Mouse (Mus musculus) forebrain, embryonic 12.5 days (tissue): ENCODE results near the gene Emc1. TPM values are rescaled to one million over a fixed set of nuclear protein-coding genes. Genes with fewer than 3 reads are reported as not detected.

Source experiments
- ATAC-seq: fragments of 200-750 bp; cut with Nextera tagmentation; 2 replicates; pipeline ENCODE4 v1.8.0; 2017; ENCODE audit warnings: moderate TSS enrichment; ENCODE audit not compliant: low FRiP score
- H3K27ac ChIP-seq: fragments of 300-500 bp; sonication (generic); 2 replicates; pipeline ENCODE4 v1.5.1; 2016; ENCODE audit warnings: mild to moderate bottlenecking
- H3K27me3 ChIP-seq: fragments of 300-500 bp; sonication (generic); 2 replicates; pipeline ENCODE4 v1.6.1; 2016; ENCODE audit warnings: mild to moderate bottlenecking
- H3K36me3 ChIP-seq: fragments of 300-500 bp; sonication (generic); replicated peaks from 2 replicates; pipeline ENCODE4 v1.6.1; 2016; ENCODE audit warnings: mild to moderate bottlenecking
- H3K4me1 ChIP-seq: fragments of 300-500 bp; sonication (generic); 2 replicates; pipeline ENCODE4 v1.6.1; 2016
- H3K4me2 ChIP-seq: fragments of 300-500 bp; sonication (generic); 2 replicates; pipeline ENCODE4 v1.6.1; 2016; ENCODE audit warnings: mild to moderate bottlenecking, moderate library complexity
- H3K4me3 ChIP-seq: fragments of 300-500 bp; sonication (generic); replicated peaks from 2 replicates; pipeline ENCODE4 v1.5.1; 2016; ENCODE audit warnings: mild to moderate bottlenecking
- H3K9ac ChIP-seq: fragments of 300-500 bp; sonication (generic); 2 replicates; pipeline ENCODE4 v1.6.1; 2016; ENCODE audit warnings: mild to moderate bottlenecking
- H3K9me3 ChIP-seq: fragments of 300-500 bp; sonication (generic); 2 replicates; pipeline ENCODE4 v1.6.1; 2016
- WGBS: fragments of 180-500 bp; shearing (Covaris S2); methylation state at CpG from one replicate; pipeline ENCODE4 v1.1.7; 2016; 5-methylcytosine and 5-hydroxymethylcytosine counted together
- polyA plus RNA-seq: library from polyadenylated mRNA; unstranded; fragments of >200 nt; fragmentation: Nextera tagmentation; extraction: Ambion mirVana; gene quantifications from 2 replicates; pipeline ENCODE4 v1.2.1, GENCODE M21; 2016

The Emc1 gene
- polyA plus RNA-seq, result 34.9 and 35.6 TPM in 2 replicates

DNA sequence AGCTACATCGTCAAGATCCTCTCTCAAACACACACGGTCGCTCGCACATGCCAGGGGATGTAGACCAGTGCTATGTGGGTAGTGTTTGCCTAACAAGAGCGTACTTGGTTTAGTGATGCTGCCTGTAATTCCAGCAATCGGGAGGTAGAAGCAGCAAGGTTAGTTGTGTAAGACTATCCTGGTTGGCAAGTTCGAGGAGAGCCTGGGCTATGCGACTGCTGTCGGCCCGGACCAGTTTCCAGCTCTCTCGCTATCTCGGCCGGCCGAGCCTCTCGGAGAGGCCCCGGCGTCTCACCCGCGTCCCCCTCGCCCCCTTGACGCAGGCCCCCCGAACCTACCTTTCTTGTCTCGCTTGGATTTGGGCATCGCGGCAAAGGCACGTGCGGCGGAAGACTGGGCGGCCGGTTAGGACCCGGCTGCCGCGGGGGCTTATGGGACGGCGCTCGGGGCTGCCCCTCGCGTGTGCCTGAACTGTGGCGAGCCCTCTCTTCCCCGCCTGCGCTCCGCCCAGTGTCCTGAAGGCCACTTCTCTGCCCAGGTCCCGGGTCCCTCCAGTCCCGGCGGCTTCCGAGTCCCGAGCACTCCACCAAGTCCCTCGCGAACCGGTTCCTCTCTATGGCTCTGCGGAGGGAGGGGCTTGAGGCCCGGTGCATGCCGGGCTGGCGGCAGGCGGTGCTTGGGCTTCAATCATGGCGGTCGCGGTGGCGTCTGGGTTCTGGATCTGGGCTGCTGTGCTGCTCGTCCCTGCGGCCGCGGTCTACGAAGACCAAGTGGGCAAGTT is at the start of gene Emc1, which contains the start of the genes Mrto4 and Ubr4:
Emc1 (plus strand) TSS at position 657 of the 781 bp plus-strand sequence.
Mrto4 (minus strand) TSS at position 646 of the 781 bp plus-strand sequence.
Ubr4 (plus strand) TSS at position 679 of the 781 bp plus-strand sequence.
- H3K4me1 ChIP-seq, result peaks cover 25% of the 10 kb centered on the region
- H3K36me3 ChIP-seq, result peaks cover 47% of the 10 kb centered on the region
- under 1% methylated on average over 64 of the region's 64 CpGs for WGBS
- peak within 1 kb of the TSS; percentile 79 for H3K9ac ChIP-seq
- H3K27me3 ChIP-seq, result no peaks in the 10 kb centered on the region
- no peaks in the 10 kb centered on the region for H3K9me3 ChIP-seq
- H3K4me3 ChIP-seq, result peak within 1 kb of the TSS; percentile 86
- peak within 1 kb of the TSS; percentile 94 for H3K4me2 ChIP-seq
- ATAC-seq, result peak; percentile 96
- H3K27ac ChIP-seq, result peak within 1 kb of the TSS; percentile 97

DNA sequence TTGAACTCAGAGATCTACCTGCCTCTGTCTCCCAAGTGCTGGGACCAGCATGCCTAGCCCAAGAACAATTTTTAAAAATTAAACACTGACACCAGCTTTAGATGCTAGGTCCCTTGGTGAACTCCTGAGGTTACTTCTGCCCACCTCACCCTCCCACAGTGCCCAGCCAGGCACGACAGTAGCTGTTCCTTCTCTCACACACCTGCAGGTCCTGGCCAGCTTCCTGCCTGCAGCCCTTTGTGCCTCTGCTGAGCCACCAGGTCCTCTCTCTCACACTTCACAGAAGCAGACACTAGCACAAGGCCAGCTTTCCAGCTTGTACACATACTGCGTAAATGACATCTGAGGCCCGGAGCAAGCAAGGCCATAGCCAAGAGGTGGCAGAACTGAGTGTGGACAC is 46.9 kb upstream of the Emc1 start:
- peaks cover 18% of the 10 kb centered on the region for H3K36me3 ChIP-seq
- no peaks in the 10 kb centered on the region for H3K9me3 ChIP-seq
- ATAC-seq, result no peak
- 94% methylated on average over 3 of the region's 3 CpGs for WGBS
- no peak overlapping the region for H3K27ac ChIP-seq
- peaks cover 12% of the 10 kb centered on the region for H3K4me1 ChIP-seq
- no peak overlapping the region for H3K4me2 ChIP-seq
- no peak overlapping the region for H3K4me3 ChIP-seq
- 0 out of 2 replicates have a peak, but pooled peaks cover 5% of the 10 kb centered on the region for H3K27me3 ChIP-seq
- H3K9ac ChIP-seq, result no peak overlapping the region

DNA sequence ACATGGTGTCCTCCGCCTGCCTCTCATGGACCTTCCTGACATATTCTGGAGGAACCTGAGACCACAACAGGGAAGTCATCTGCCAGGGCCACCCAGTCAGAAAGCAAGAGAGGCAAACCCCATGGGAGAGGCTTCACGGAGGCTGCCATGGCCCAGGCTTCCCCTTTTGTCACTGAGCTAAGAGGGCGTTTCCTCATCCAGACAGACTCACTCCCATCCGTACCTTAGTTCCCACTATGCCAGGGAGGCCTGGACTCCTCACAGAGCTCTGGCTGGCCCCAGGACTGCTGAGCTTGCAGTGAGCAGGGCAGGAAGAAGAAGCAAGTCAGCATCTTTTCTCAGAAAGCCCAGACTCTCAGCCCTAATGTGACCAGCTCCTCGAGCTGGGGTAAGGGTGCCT is 44.5 kb upstream of the Emc1 start:
- Histone ChIP-seq H3K9ac (no peak overlapping the region), H3K9me3 (no peaks in the 10 kb centered on the region), H3K27ac (no peak overlapping the region), H3K4me1 (peaks cover 26% of the 10 kb centered on the region), H3K4me2 (no peak overlapping the region), H3K27me3 (peaks cover 5% of the 10 kb centered on the region; the same call in 1 of the 2 replicates), H3K36me3 (peaks cover 3% of the 10 kb centered on the region), H3K4me3 (no peak overlapping the region)
- 90% methylated on average over 5 of the region's 5 CpGs for WGBS
- ATAC-seq, result no peak

DNA sequence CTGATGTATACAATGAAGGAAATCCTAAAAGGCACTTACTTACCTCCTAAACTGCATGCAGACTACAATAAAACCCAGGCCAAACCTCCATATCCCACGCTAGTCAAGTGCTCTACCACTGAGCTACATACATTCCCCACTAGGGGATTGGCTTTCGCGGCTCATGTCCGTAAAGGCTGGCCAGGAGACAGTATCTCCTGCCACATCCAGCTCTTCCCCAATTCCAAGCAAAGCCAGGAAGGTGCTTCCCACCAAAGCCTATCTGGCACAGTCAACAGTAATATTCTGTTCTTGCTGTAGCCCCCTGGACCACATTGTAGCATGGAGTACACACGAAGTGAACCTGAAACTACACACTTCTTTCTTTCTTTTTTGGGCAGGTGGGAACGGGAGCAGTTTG is 42.7 kb upstream of the Emc1 start:
- Histone ChIP-seq H3K9me3 (no peaks in the 10 kb centered on the region), H3K27me3 (peaks cover 5% of the 10 kb centered on the region; the same call in 1 of the 2 replicates), H3K27ac (no peak overlapping the region; the same call in 1 of the 2 replicates), H3K9ac (peak overlapping the region; percentile 91), H3K36me3 (peaks cover 11% of the 10 kb centered on the region), H3K4me2 (peak overlapping the region; percentile 97), H3K4me3 (peak overlapping the region; percentile 86), H3K4me1 (peaks cover 26% of the 10 kb centered on the region)
- WGBS, result 17% methylated on average over 6 of the region's 6 CpGs
- ATAC-seq, result no peak

DNA sequence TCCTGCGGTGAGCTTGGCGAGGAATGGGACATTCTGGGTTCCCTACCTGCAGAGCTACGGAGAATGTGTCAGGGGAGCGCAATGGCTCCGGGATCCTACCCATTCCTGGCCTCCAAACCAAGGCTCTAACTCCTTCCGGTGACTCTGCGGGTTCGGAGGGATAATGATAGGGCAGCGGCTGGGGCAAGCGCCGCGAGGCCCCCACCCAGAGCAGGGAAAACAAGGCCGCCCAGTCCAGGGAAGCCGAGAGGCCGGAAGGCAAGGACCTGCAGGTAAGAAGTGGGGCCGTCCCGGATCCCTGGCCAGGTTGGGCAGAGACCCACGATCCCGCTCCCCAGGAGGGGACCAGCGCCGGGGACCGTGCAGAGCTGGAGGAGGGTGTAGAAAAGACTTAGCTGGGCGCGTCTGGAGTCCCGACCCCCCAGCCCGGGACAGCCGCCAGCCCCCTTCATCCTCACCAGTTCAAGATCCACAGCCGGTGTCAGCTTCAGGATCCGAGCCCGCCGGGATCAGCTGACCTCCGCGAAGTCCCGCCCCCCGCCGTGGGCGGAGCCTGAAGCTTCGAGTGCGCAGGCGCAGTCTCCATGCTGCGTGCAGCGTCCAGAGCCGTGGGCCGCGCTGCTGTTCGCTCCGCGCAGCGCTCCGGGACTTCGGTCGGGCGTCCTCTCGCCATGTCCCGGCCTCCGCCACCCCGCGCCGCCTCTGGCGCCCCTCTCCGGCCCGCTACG is 42.1 kb upstream of the Emc1 start, which contains the start of the genes Pqlc2 and Akr7a5:
Pqlc2 (minus strand) TSS at position 538 of the 728 bp plus-strand sequence.
Akr7a5 (plus strand) TSS at position 574 of the 728 bp plus-strand sequence.
- H3K27me3 ChIP-seq, result peaks cover 5% of the 10 kb centered on the region; the same call in 1 of the 2 replicates
- H3K9ac ChIP-seq, result peak within 1 kb of the TSS; percentile 91
- peak within 1 kb of the TSS; percentile 97 for H3K4me2 ChIP-seq
- peak within 1 kb of the TSS; percentile 69; the same call in 1 of the 2 replicates for H3K27ac ChIP-seq
- peaks cover 26% of the 10 kb centered on the region for H3K4me1 ChIP-seq
- H3K9me3 ChIP-seq, result no peaks in the 10 kb centered on the region
- H3K4me3 ChIP-seq, result peak within 1 kb of the TSS; percentile 86
- peaks cover 18% of the 10 kb centered on the region for H3K36me3 ChIP-seq
- WGBS, result under 1% methylated on average over 63 of the region's 63 CpGs
- ATAC-seq, result peak; percentile 92

DNA sequence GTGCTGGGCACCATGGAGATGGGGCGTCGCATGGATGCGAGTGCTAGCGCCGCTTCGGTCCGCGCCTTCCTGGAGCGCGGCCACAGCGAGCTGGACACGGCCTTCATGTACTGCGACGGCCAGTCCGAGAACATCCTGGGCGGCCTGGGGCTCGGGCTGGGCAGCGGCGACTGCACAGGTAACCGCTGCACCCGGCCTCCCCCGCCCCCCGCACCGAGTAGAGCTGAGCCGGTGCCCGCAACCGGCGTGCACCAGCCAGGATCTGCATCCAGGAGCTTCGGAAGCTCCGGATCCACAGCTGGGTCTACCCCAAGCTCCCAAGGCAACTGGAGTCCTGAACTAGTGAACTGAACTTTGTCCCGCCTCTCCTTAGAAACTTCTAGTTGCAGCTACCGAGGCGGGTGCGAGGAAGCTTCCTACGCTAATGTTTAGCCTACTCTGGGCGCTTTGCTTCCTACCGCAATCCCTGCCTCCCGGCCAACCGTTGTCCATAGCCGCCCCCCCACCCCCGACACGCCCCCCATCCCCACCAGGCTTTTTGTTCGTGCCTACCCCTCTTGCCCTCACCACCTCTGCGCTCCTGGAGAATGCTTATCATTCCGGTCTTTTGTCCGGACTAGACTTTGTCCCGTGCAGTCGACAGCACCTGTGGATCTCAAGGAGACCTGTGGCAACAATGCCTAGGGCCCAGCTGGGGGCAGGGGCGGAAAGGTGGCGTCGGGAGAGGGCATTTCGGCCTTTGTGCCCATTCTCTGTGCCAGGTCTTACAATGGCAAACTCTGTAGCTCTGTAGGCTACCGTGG is 41.3 kb upstream of the Emc1 start:
- Histone ChIP-seq H3K27me3 (peaks cover 5% of the 10 kb centered on the region; the same call in 1 of the 2 replicates), H3K36me3 (peaks cover 22% of the 10 kb centered on the region), H3K27ac (peak overlapping the region; percentile 69; the same call in 1 of the 2 replicates), H3K9ac (peak overlapping the region; percentile 91), H3K9me3 (no peaks in the 10 kb centered on the region), H3K4me1 (peaks cover 26% of the 10 kb centered on the region), H3K4me3 (peak overlapping the region; percentile 86), H3K4me2 (peak overlapping the region; percentile 97)
- ATAC-seq, result peak; percentile 79
- WGBS, result under 1% methylated on average over 53 of the region's 53 CpGs

DNA sequence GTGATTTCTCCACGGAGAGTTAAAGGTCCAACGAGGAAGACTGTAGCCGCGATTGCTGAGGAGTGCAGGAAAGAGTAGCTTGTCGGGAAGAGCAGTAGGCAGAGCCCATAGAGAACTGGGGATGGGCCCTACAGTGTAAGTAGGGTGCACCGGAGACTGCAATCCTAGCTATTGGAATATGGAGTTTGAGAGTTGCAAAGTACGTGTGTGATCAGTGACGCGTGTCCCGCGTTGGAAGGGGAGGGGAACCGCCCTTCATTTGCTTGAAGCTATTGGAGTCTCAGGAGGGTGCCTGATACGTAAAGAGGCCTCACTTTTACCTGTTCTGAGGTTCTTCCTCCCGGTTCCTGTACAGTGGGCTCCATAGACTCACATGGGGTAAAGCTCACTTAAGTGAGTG is 40.7 kb upstream of the Emc1 start:
- 24% methylated on average over 14 of the region's 14 CpGs for WGBS
- H3K36me3 ChIP-seq, result peaks cover 22% of the 10 kb centered on the region
- peak overlapping the region; percentile 97 for H3K4me2 ChIP-seq
- no peak for ATAC-seq
- peak overlapping the region; percentile 91 for H3K9ac ChIP-seq
- peak overlapping the region; percentile 86 for H3K4me3 ChIP-seq
- H3K27me3 ChIP-seq, result peaks cover 5% of the 10 kb centered on the region; the same call in 1 of the 2 replicates
- no peaks in the 10 kb centered on the region for H3K9me3 ChIP-seq
- no peak overlapping the region for H3K27ac ChIP-seq
- H3K4me1 ChIP-seq, result peaks cover 26% of the 10 kb centered on the region

DNA sequence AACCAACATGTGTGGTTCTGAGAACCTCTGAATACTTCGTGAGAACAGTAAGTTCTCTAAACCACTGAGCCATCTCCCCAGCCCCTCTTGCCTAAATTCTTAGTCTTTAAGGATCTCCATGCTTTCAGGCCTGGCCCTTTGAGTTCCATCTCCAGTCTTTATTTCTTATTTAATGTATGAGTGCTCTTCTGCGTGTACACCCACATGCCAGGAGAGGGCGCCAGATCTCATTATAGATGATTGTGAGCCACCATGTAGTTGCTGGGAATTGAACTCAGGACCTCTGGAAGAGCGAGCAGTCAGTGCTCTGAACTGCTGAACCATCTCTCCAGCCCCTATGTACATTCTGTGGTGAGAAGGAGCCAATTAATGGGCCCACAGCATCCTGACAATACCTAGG is 39.8 kb upstream of the Emc1 start:
- Histone ChIP-seq H3K27ac (no peak overlapping the region), H3K4me1 (peaks cover 26% of the 10 kb centered on the region), H3K4me3 (no peak overlapping the region), H3K4me2 (no peak overlapping the region), H3K36me3 (peaks cover 31% of the 10 kb centered on the region), H3K9me3 (no peaks in the 10 kb centered on the region), H3K27me3 (peaks cover 5% of the 10 kb centered on the region; the same call in 1 of the 2 replicates), H3K9ac (no peak overlapping the region)
- WGBS, result 61% methylated on average over 4 of the region's 4 CpGs
- ATAC-seq, result no peak

DNA sequence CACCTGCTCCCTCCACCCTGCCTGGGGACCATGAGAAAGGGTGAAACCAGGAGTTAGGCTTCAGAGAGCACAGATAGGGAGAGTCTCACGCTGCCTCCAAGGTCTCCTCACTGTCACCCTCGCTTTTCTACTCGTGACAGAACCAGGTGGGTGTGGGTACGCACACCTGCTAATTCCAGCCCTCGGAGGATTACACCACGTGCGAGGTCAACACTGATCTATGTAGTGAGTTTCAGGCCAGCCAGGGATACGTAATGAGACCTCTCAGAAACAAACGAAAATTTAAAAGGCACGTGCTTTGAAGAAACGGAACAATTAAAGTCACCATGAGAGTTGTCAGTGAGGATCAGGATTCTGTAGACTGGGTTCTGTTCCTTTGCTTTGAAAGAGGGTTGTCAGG is 33.9 kb upstream of the Emc1 start:
- Histone ChIP-seq H3K4me1 (no peaks in the 10 kb centered on the region), H3K27me3 (no peaks in the 10 kb centered on the region), H3K9ac (no peak overlapping the region), H3K4me3 (no peak overlapping the region), H3K27ac (no peak overlapping the region), H3K36me3 (peaks cover 50% of the 10 kb centered on the region), H3K4me2 (no peak overlapping the region), H3K9me3 (no peaks in the 10 kb centered on the region)
- no peak for ATAC-seq
- 92% methylated on average over 11 of the region's 11 CpGs for WGBS

DNA sequence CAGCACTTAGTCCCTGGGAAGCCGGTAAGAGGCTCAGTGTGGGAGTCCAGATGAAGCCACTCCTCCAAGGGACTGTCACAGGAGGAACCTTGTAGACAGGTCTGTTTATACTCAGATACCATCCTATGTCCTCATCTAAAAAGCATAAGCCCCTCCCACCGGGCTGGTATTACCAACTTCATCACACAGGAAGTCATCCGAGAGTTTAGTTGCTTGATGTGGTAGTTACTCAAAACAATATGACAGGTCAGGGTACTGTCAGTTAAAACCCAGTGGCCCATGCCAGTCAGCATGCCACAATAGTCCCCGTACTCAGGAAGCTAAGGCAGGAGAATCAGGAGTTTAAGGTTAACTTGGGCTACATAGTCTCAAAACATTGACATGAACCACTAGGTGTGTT is 32.6 kb upstream of the Emc1 start:
- Histone ChIP-seq H3K9me3 (no peaks in the 10 kb centered on the region), H3K9ac (no peak overlapping the region), H3K27me3 (no peaks in the 10 kb centered on the region), H3K36me3 (peaks cover 41% of the 10 kb centered on the region), H3K27ac (no peak overlapping the region), H3K4me3 (no peak overlapping the region), H3K4me1 (no peaks in the 10 kb centered on the region), H3K4me2 (no peak overlapping the region)
- 96% methylated on average over 4 of the region's 4 CpGs for WGBS
- no peak for ATAC-seq

DNA sequence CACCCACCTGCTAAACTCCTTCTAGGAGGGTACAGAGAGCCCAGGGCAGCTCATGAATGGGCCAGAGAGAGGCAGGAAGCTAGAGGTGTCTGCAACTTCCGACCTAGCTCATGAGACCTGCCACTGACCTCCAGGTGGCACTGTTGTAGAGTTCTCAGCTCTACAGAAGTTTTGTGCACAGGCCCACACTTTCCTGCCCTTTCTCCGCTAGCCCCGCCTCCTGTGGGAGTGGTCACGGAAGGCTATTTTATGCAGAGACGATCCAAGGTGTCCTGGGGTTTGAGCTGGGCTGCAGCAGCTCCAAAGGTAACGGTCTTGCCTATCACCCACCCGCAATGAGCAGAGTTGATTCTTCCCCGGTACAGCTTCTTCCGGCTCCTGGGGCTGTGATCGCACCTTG is 21.8 kb upstream of the Emc1 start:
- ATAC-seq, result no peak
- H3K9ac ChIP-seq, result no peak overlapping the region
- peak overlapping the region; percentile 19 for H3K4me3 ChIP-seq
- 10% methylated on average over 10 of the region's 10 CpGs for WGBS
- H3K9me3 ChIP-seq, result no peaks in the 10 kb centered on the region
- peaks cover 6% of the 10 kb centered on the region; the same call in 1 of the 2 replicates for H3K27me3 ChIP-seq
- H3K4me2 ChIP-seq, result peak overlapping the region; percentile 44
- 0 out of 2 replicates have a peak, but pooled peaks cover 5% of the 10 kb centered on the region for H3K4me1 ChIP-seq
- no peaks in the 10 kb centered on the region for H3K36me3 ChIP-seq
- no peak overlapping the region for H3K27ac ChIP-seq
